ENCODE assay signal across 21 mouse cellular contexts in the genomic region with DNA sequence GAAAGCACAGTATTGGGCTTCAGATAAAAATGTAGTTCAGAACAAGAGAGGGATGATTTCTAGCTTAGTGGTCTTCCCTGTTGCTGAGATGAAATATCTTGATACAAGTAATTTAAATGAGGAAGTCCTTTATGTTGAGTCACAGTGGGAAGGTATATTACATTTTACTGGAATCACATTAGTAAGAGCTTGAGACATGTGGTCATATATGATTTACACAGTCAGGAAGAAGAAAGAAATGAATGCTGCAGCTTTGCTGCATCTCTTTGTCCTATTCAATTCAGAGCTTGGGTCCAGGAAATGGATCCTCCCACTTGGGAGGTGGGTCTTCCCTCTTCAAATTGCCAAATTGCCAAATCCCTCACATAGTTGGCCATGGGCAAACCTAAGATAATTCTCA. TPM values are rescaled to one million over a fixed set of nuclear protein-coding genes. Genes with fewer than 3 reads are reported as not detected.
"Had no signal": no experiment of that assay in that cellular context is flagged by ENCODE, and none has a peak within 500 bp of the region (broad histone marks: within the 10 kb centered on the region; RNA-seq: fewer than 3 reads in every experiment).

No protein-coding gene starts in this region.

RNA-seq across cellular contexts. Expression of a gene that starts 7.4 kb away (rescaled TPM):
- total RNA-seq: forebrain, postnatal 0 days; gastrocnemius, adult 18-20 months; gastrocnemius, adult 2 months; gastrocnemius, postnatal 14 days; gastrocnemius, postnatal 25 days; gastrocnemius, postnatal 36 days; heart, adult 18-20 months had no signal
- polyA plus RNA-seq: cerebellum, adult 2 months; cortical plate, adult 2 months; embryonic facial prominence, embryonic 10.5 days; embryonic facial prominence, embryonic 11.5 days; embryonic facial prominence, embryonic 12.5 days; embryonic facial prominence, embryonic 13.5 days; forebrain, embryonic 10.5 days; forebrain, embryonic 11.5 days; forebrain, embryonic 12.5 days; forebrain, embryonic 13.5 days; forebrain, embryonic 14.5 days; forebrain, embryonic 15.5 days; forebrain, embryonic 16.5 days; forebrain, postnatal 0 days; frontal cortex, adult 2 months had no signal
